Mouse (Mus musculus) C2C12 (cell line): ENCODE measurements at regions not wholly inside any gene's neighbourhood (a gene's known extent, or its start where the extent isn't known, plus 50 kb on each side); places are given as distances from the start of the nearest gene placed in this dataset.

Source experiments
- H3K27me3 ChIP-seq: one replicate; pipeline ENCODE4 v1.6.1; 2011; ENCODE audit not compliant: control insufficient read depth, insufficient read depth, insufficient read length
- H3K36me3 ChIP-seq: one replicate; pipeline ENCODE4 v1.6.1; 2011; ENCODE audit not compliant: control insufficient read depth, insufficient read depth
- H3K4me3 ChIP-seq: one replicate; pipeline ENCODE4 v1.5.1; 2011; ENCODE audit warnings: mild to moderate bottlenecking, control low read depth; ENCODE audit not compliant: poor library complexity, insufficient read depth, severe bottlenecking
- H3K79me2 ChIP-seq: one replicate; pipeline ENCODE4 v1.6.1; 2011; ENCODE audit not compliant: control insufficient read depth, insufficient read depth
- H3K79me3 ChIP-seq: one replicate; pipeline ENCODE4 v1.6.1; 2011; ENCODE audit warnings: low read depth, control low read depth
- H3ac ChIP-seq: one replicate; pipeline ENCODE3; 2011; ENCODE audit warnings: low read depth; ENCODE audit not compliant: control insufficient read depth, insufficient read length
- CEBPB ChIP-seq: IDR thresholded peaks from one replicate; pipeline ENCODE4 v1.6.1; 2011; ENCODE audit warnings: low read depth, mild to moderate bottlenecking, control low read depth, moderate library complexity
- CTCF ChIP-seq: IDR thresholded peaks from one replicate; pipeline ENCODE4 v1.5.1; 2011; ENCODE audit not compliant: control insufficient read depth, insufficient read depth, insufficient read length
- FOSL1 ChIP-seq: IDR thresholded peaks from one replicate; pipeline ENCODE4 v1.8.0; 2011; ENCODE audit warnings: mild to moderate bottlenecking, low read length; ENCODE audit not compliant: poor library complexity, insufficient read depth, severe bottlenecking
- MAX ChIP-seq: IDR thresholded peaks from one replicate; pipeline ENCODE4 v1.6.1; 2011; ENCODE audit warnings: mild to moderate bottlenecking, control low read depth
- MYOD1 ChIP-seq: IDR thresholded peaks from one replicate; pipeline ENCODE4 v1.6.1; 2011; ENCODE audit warnings: low read depth; ENCODE audit not compliant: control insufficient read depth, insufficient read length
- MYOG ChIP-seq: IDR thresholded peaks from one replicate; pipeline ENCODE4 v1.6.1; 2011; ENCODE audit not compliant: control insufficient read depth, insufficient read length; ENCODE audit errors: extremely low read depth
- USF1 ChIP-seq: IDR thresholded peaks from one replicate; pipeline ENCODE4 v1.6.1; 2011; ENCODE audit warnings: low read depth, mild to moderate bottlenecking, control low read depth, moderate library complexity

- Histone ChIP-seq H3K27me3 (no peaks in the 10 kb centered on the region), H3K79me2 (no peaks in the 10 kb centered on the region), H3K36me3 (no peaks in the 10 kb centered on the region), H3ac (no peak overlapping the region), H3K79me3 (no peaks in the 10 kb centered on the region), H3K4me3 (no peak overlapping the region)
- TF ChIP-seq CEBPB (peak; percentile 45), MYOD1 (peak; percentile 98), MAX (peak; percentile 80), FOSL1 (no peak)
These were observed 63.1 kb upstream of the Fhl2 start for GRCm38 (mm10) chr1:43259841-43260240.

DNA sequence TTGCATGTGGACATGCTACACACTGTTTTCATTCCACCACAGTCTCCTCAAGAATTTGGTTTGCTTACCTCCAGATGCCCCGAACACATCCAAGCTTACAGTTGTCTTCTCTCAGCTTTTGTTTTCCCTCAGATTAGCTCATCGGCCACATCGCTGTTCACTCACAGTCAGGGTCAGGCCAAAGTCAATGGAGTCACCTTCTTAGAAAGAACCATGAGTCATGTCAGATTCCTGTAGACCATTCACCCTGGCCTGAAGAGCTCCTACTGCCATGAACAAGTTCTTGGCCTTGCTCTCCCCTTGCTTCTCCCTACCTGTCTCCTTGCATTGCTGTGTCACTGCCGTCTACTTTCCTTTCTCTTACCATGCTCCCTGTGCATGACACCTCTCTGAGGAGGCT is 63.7 kb upstream of the Fhl2 start:
- TF ChIP-seq CTCF = no peak
- peak; percentile 67 for TF ChIP-seq MAX
- TF ChIP-seq FOSL1 = peak; percentile 16
- no peaks in the 10 kb centered on the region for H3K79me2 ChIP-seq
- H3ac ChIP-seq = no peak overlapping the region
- H3K27me3 ChIP-seq = no peaks in the 10 kb centered on the region
- no peak overlapping the region for H3K4me3 ChIP-seq
- no peaks in the 10 kb centered on the region for H3K79me3 ChIP-seq
- no peaks in the 10 kb centered on the region for H3K36me3 ChIP-seq

DNA sequence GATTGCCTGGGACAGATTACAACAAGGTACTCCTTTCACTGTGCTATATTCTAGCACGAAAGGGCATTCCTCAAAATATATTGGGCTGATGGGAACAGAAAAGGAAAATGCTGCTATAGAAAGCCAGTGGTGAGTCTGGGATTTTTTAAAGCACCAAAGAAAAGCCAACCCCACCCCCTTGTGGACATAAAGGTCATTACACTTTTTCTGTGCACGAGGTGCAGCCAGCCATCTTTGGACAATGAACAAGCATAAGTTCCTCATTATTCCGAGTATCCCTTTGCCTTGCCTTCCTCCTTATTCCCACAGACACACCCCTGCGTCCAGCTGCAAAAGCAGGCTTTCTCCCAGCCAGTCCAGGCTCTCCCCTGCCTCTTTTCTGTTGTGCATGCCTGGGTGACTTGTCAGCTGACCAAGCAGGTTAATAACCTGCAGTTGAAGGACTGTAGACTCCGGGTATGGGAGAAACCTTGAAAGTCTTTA is 67.7 kb upstream of the Fhl2 start:
- no peaks in the 10 kb centered on the region for H3K36me3 ChIP-seq
- H3K79me3 ChIP-seq = no peaks in the 10 kb centered on the region
- no peak overlapping the region for H3ac ChIP-seq
- TF ChIP-seq USF1 (no peak), MYOG (no peak), FOSL1 (no peak), CTCF (peak; percentile 25), MAX (peak; percentile 67), CEBPB (no peak), MYOD1 (no peak)
- no peaks in the 10 kb centered on the region for H3K27me3 ChIP-seq
- no peak overlapping the region for H3K4me3 ChIP-seq
- H3K79me2 ChIP-seq = no peaks in the 10 kb centered on the region

DNA sequence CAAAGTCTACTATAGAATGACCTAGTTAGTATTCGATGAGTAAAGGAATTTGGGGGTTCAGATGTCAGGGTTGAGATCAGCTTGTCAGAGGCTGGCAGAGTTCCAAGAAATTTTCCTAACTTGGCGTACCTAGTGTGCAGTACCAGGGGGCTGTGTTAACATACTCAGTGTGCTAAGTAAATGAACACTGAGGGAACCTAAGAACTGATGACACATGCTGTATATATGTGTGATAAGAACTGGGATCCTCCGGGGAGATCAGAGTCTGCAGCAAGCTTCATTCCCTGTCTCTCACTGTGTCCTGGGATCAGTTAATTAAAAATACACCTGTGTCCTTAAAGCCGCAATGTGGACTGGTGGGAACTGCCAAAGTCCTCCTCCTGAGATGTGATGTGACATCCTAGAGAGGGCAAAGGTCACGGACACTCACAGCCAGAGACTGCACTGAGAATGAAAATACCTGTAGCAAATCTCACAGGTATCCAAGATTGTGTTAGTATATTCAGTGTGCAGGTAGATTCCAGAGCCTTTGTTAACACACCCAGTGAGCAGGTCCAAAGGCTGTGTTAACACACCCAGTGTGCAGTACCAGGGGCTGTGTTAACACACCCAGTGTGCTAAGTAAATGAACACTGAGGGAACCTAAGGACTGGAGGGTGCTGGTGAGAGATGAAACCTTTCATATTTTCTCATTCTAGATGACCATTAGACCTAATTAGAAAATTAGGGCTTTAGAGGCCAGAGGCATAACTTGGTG is 69.1 kb upstream of the Fhl2 start:
- Histone ChIP-seq H3K4me3 (no peak overlapping the region), H3K79me3 (no peaks in the 10 kb centered on the region), H3K79me2 (no peaks in the 10 kb centered on the region), H3K36me3 (no peaks in the 10 kb centered on the region), H3K27me3 (no peaks in the 10 kb centered on the region), H3ac (no peak overlapping the region)
- TF ChIP-seq MAX (no peak), MYOD1 (no peak), USF1 (no peak), FOSL1 (no peak), CTCF (no peak), CEBPB (no peak), MYOG (no peak)

GRCm38 (mm10) chr1:43269685-43270084 is 72.9 kb upstream of the Fhl2 start:
- Histone ChIP-seq H3K79me3 (no peaks in the 10 kb centered on the region), H3K36me3 (no peaks in the 10 kb centered on the region), H3K4me3 (no peak overlapping the region), H3ac (no peak overlapping the region), H3K27me3 (no peaks in the 10 kb centered on the region), H3K79me2 (no peaks in the 10 kb centered on the region)
- no peak for TF ChIP-seq CTCF

GRCm38 (mm10) chr1:43273236-43273868 is 76.6 kb upstream of the Fhl2 start:
- TF ChIP-seq USF1 (no peak), MYOG (no peak), MYOD1 (no peak), FOSL1 (no peak), MAX (no peak), CEBPB (no peak), CTCF (no peak)
- Histone ChIP-seq H3K27me3 (no peaks in the 10 kb centered on the region), H3K79me2 (no peaks in the 10 kb centered on the region), H3K79me3 (no peaks in the 10 kb centered on the region), H3ac (no peak overlapping the region), H3K4me3 (no peak overlapping the region), H3K36me3 (no peaks in the 10 kb centered on the region)
